Mouse (Mus musculus): ENCODE results near the gene Rp9. TPM values are rescaled to one million over a fixed set of nuclear protein-coding genes. Genes with fewer than 3 reads are reported as not detected.

The Rp9 gene
- polyA plus RNA-seq, 1 experiment from 2014 or later: 66.0 TPM

GRCm38 (mm10) chr9:22372760-22373159, 96.8 kb downstream of the Rp9 start:
- 95% methylated on average over 4 of the region's 4 CpGs for WGBS
- H3K36me3 ChIP-seq (ENCODE audit: control insufficient read depth, insufficient read depth): peaks cover 3% of the 10 kb centered on the region

GRCm38 (mm10) chr9:22368030-22368429, 101.5 kb downstream of the Rp9 start:
- no peak overlapping the region for H3K4me3 ChIP-seq (replicated peaks; ENCODE audit: low read length)
- WGBS: 67% methylated on average over 6 of the region's 6 CpGs
- no peaks in the 10 kb centered on the region for H3K27me3 ChIP-seq (replicated peaks; ENCODE audit: control insufficient read depth, insufficient read depth, low read length)
- H3K36me3 ChIP-seq (ENCODE audit: control insufficient read depth, insufficient read depth): peaks cover 3% of the 10 kb centered on the region
- no peak for ATAC-seq
- H3K27ac ChIP-seq (ENCODE audit: low read length): no peak overlapping the region
- no peak overlapping the region for H3K4me2 ChIP-seq (ENCODE audit: low read length)
- H3K4me1 ChIP-seq (replicated peaks; ENCODE audit: control insufficient read depth, insufficient read depth, low read length): no peaks in the 10 kb centered on the region
- no peak overlapping the region for H3K9ac ChIP-seq (replicated peaks; ENCODE audit: low read depth, low read length)
- H3K9me3 ChIP-seq (ENCODE audit: control insufficient read depth, low read length): no peaks in the 10 kb centered on the region

More at GRCm38 (mm10) chr9:22372760-22373159, 96.8 kb downstream of the Rp9 start:
- H3K9ac ChIP-seq (replicated peaks; ENCODE audit: low read depth, low read length): no peak overlapping the region
- no peak overlapping the region for H3K4me3 ChIP-seq (replicated peaks; ENCODE audit: low read length)
- no peaks in the 10 kb centered on the region for H3K27me3 ChIP-seq (replicated peaks; ENCODE audit: control insufficient read depth, insufficient read depth, low read length)
- H3K4me2 ChIP-seq (ENCODE audit: low read length): no peak overlapping the region
- no peak for ATAC-seq
- H3K27ac ChIP-seq (ENCODE audit: low read length): no peak overlapping the region
- no peaks in the 10 kb centered on the region for H3K4me1 ChIP-seq (replicated peaks; ENCODE audit: control insufficient read depth, insufficient read depth, low read length)
- H3K9me3 ChIP-seq (ENCODE audit: control insufficient read depth, low read length): no peaks in the 10 kb centered on the region

- H3K36me3 ChIP-seq (ENCODE audit: control insufficient read depth, insufficient read depth): peaks cover 4% of the 10 kb centered on the region; the same call in 1 of the 2 replicates
- H3K27me3 ChIP-seq (replicated peaks; ENCODE audit: control insufficient read depth, insufficient read depth, low read length): no peaks in the 10 kb centered on the region
- no peaks in the 10 kb centered on the region for H3K9me3 ChIP-seq (ENCODE audit: control insufficient read depth, low read length)
- no peak overlapping the region for H3K4me3 ChIP-seq (replicated peaks; ENCODE audit: low read length)
- no peak overlapping the region for H3K9ac ChIP-seq (replicated peaks; ENCODE audit: low read depth, low read length)
- ATAC-seq: no peak
- H3K4me2 ChIP-seq (ENCODE audit: low read length): no peak overlapping the region
- no peak overlapping the region for H3K27ac ChIP-seq (ENCODE audit: low read length)
- no peaks in the 10 kb centered on the region for H3K4me1 ChIP-seq (replicated peaks; ENCODE audit: control insufficient read depth, insufficient read depth, low read length)
- WGBS: 96% methylated on average over 10 of the region's 10 CpGs
Observed at GRCm38 (mm10) chr9:22366621-22367020, 102.9 kb downstream of the Rp9 start.

GRCm38 (mm10) chr9:22366221-22366620, 103.3 kb downstream of the Rp9 start:
- H3K27ac ChIP-seq (ENCODE audit: low read length): no peak overlapping the region
- ATAC-seq: no peak
- H3K9ac ChIP-seq (replicated peaks; ENCODE audit: low read depth, low read length): no peak overlapping the region
- H3K9me3 ChIP-seq (ENCODE audit: control insufficient read depth, low read length): no peaks in the 10 kb centered on the region
- H3K36me3 ChIP-seq (ENCODE audit: control insufficient read depth, insufficient read depth): peaks cover 4% of the 10 kb centered on the region; the same call in 1 of the 2 replicates
- no peak overlapping the region for H3K4me3 ChIP-seq (replicated peaks; ENCODE audit: low read length)
- no peaks in the 10 kb centered on the region for H3K4me1 ChIP-seq (replicated peaks; ENCODE audit: control insufficient read depth, insufficient read depth, low read length)
- no peaks in the 10 kb centered on the region for H3K27me3 ChIP-seq (replicated peaks; ENCODE audit: control insufficient read depth, insufficient read depth, low read length)
- 97% methylated on average over 2 of the region's 2 CpGs for WGBS
- no peak overlapping the region for H3K4me2 ChIP-seq (ENCODE audit: low read length)

Other genes starting within 250 kb of the Rp9 start
- 10.1 and 10.9 TPM in 2 replicates for gene Zfp809, start 244.0 kb downstream of the Rp9 start, polyA plus RNA-seq (2015; fragmentation: Nextera tagmentation; extraction: Ambion mirVana)
- 12.6 and 12.9 TPM in 2 replicates for gene Zfp599, start 209.8 kb downstream of the Rp9 start, polyA plus RNA-seq (2015; fragmentation: Nextera tagmentation; extraction: Ambion mirVana)
- 35.0 and 36.1 TPM in 2 replicates for gene Zfp810, start 162.1 kb downstream of the Rp9 start, polyA plus RNA-seq (2015; fragmentation: Nextera tagmentation; extraction: Ambion mirVana)
- 10.6 and 14.3 TPM in 2 replicates for gene Anln, start 80.6 kb downstream of the Rp9 start, polyA plus RNA-seq (2015; fragmentation: Nextera tagmentation; extraction: Ambion mirVana)
- gene 9530077C05Rik, start 58.2 kb downstream of the Rp9 start, polyA plus RNA-seq (2015; fragmentation: Nextera tagmentation; extraction: Ambion mirVana): 11.3 and 12.5 TPM in 2 replicates
- not detected in 2 replicates for gene Gm17545, start 15.5 kb downstream of the Rp9 start, polyA plus RNA-seq (2015; fragmentation: Nextera tagmentation; extraction: Ambion mirVana)
- gene Bbs9, start 6.0 kb upstream of the Rp9 start, polyA plus RNA-seq (2015; fragmentation: Nextera tagmentation; extraction: Ambion mirVana): 17.8 and 20.2 TPM in 2 replicates

All from forebrain, embryonic 16.5 days (tissue).